Mouse (Mus musculus) myocyte (in vitro differentiated cells): Measurements from ENCODE around the gene Rbm5.

Experiments used
- POLR2A ChIP-seq: IDR thresholded peaks from one replicate; pipeline ENCODE4 v1.6.1; 2011; ENCODE audit warnings: low read depth, mild to moderate bottlenecking, control low read depth, moderate library complexity; ENCODE audit not compliant: insufficient read length
- POLR2AphosphoS2 ChIP-seq: IDR thresholded peaks from one replicate; pipeline ENCODE4 v1.6.1; 2011; ENCODE audit warnings: low read depth, control low read depth; ENCODE audit not compliant: insufficient read length
- USF1 ChIP-seq: IDR thresholded peaks from one replicate; pipeline ENCODE4 v1.6.1; 2011; ENCODE audit warnings: low read depth, mild to moderate bottlenecking, control low read depth, moderate library complexity

GRCm38 (mm10) chr9:107694627-107695026 is 76.2 kb downstream of the Rbm5 start:
- TF ChIP-seq POLR2A (no peak), USF1 (no peak), POLR2AphosphoS2 (no peak)
